Mouse (Mus musculus): ENCODE results near the gene Cemip. TPM values are rescaled to one million over a fixed set of nuclear protein-coding genes. Genes with fewer than 3 reads are reported as not detected.
A peak's percentile ranks its signal among the peaks of the same experiment; 100 is the strongest.

Gene Cemip
- total and polyA plus RNA-seq, 3 experiments: under 0.01 TPM; not detected in 2

DNA sequence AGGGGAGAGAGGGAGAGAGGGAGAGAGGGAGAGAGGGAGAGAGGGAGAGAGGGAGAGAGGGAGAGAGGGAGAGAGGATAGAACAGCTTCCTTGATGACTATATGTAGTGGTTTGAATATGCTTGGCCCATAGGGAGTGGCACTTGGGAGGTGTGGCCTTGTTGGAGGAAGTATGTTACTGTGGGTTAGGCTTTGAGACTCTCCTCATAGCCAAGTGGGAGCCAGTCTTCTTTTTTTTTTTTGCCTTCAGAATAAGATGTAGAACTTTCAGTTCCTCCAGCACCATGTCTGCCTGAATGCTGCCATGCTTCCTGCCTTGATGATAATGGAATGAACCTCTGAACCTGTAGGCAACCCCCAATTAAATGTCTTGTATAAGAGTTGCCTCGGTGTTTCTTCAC lies 16.3 kb upstream of the Cemip start:
- dilution Hi-C loops (cut with MboI; ENCODE audit: extremely low pct_ligation_motif_present, extremely low pct_unique_long_range_greater_than_20kb, low sequenced_read_pairs): no loop called here
- in situ Hi-C loops (cut with MboI; ENCODE audit: low pct_ligation_motif_present, low pct_unique_long_range_greater_than_20kb, low sequenced_read_pairs): no loop called here

DNA sequence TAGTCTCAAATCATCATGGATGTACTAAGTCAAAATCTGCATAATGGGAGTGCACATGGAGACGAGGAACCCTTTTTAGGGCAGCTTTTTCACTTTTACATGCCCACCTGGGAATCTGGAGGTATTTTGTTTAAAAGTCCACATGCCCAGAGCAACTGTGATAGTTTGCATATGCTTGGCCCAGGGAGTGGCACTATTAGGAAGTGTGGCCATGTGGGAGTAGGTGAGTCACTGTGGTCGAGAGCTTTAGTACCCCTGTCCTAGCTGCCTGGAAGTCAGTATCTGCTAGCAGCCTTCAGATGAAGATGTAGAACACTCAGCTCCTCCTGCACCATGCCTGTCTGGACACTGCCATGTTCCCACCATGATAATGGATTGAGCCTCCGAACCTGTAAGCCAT lies 14.4 kb upstream of the Cemip start:
- H3K4me3 ChIP-seq (replicated peaks in 1 of 3; ENCODE audit: low read depth in 2 of 3, low read length in 2 of 3, poor library complexity in 1 of 3): no peak overlapping the region
- H3K4me2 ChIP-seq (ENCODE audit: insufficient read depth, low read depth, poor library complexity, severe bottlenecking): no peak overlapping the region
- no peak overlapping the region for H3K9ac ChIP-seq (ENCODE audit: insufficient read depth, low read depth)
- TF ChIP-seq E2F4 (IDR thresholded peaks at IDR 0.05; ENCODE audit: insufficient replicate concordance, low read depth, low read length) (no peak), ZKSCAN1 (IDR thresholded peaks at IDR 0.05; ENCODE audit: borderline replicate concordance, low read depth, low read length) (no peak), RAD21 (IDR thresholded peaks at IDR 0.05; ENCODE audit: low read depth, low read length) (no peak), RCOR1 (conservative IDR thresholded peaks at IDR 0.05; ENCODE audit: low read depth, low read length) (no peak), MYC (IDR thresholded peaks at IDR 0.05; ENCODE audit: low read depth, low read length) (no peak), CHD1 (IDR thresholded peaks at IDR 0.05; ENCODE audit: low read depth, low read length) (no peak), UBTF (IDR thresholded peaks at IDR 0.05; ENCODE audit: low read depth, low read length) (no peak), ETS1 (conservative IDR thresholded peaks at IDR 0.05; ENCODE audit: low read depth, low read length) (no peak), IRF4 (IDR thresholded peaks at IDR 0.05; ENCODE audit: low read depth, low read length) (no peak), JUND (conservative IDR thresholded peaks at IDR 0.05; ENCODE audit: low read depth, low read length) (no peak), ELF1 (IDR thresholded peaks at IDR 0.05; ENCODE audit: low read depth, low read length) (no peak), TCF12 (IDR thresholded peaks at IDR 0.05; ENCODE audit: low read depth, low read length) (no peak), USF1 (IDR thresholded peaks at IDR 0.05; ENCODE audit: low read depth, low read length) (no peak), USF2 (conservative IDR thresholded peaks at IDR 0.05; ENCODE audit: low read depth, low read length) (no peak), NRF1 (IDR thresholded peaks at IDR 0.05; ENCODE audit: low read depth, low read length) (no peak), GABPA (IDR thresholded peaks at IDR 0.05; ENCODE audit: insufficient replicate concordance, low read depth, low read length) (no peak), TBP (conservative IDR thresholded peaks at IDR 0.05; ENCODE audit: low read depth, low read length) (no peak), NELFE (IDR thresholded peaks at IDR 0.05; ENCODE audit: low read depth, low read length) (no peak), SIN3A (IDR thresholded peaks at IDR 0.05; ENCODE audit: low read length) (no peak), EP300 (IDR thresholded peaks at IDR 0.05; ENCODE audit: low read length) (no peak)
- no peak for DNase-seq (ENCODE audit: extremely low read depth)
- dilution Hi-C loops (cut with MboI; ENCODE audit: extremely low pct_ligation_motif_present, extremely low pct_unique_long_range_greater_than_20kb, low sequenced_read_pairs) (no loop called here), in situ Hi-C loops (cut with MboI; ENCODE audit: low pct_ligation_motif_present, low pct_unique_long_range_greater_than_20kb, low sequenced_read_pairs) (no loop called here)
- no peak overlapping the region for H3K27ac ChIP-seq (ENCODE audit: insufficient read depth, low read depth)
- no peaks in the 10 kb centered on the region for H3K9me3 ChIP-seq (replicated peaks; ENCODE audit: low read length)
- peaks cover 9 to 48% of the 10 kb centered on the region in 2 experiments; a peak in 3 of 4 replicates for H3K4me1 ChIP-seq (ENCODE audit: control insufficient read depth in 1 of 2, insufficient read depth in 2 of 2)
- no peaks in the 10 kb centered on the region for H3K79me2 ChIP-seq (replicated peaks; ENCODE audit: control insufficient read depth, extremely low read depth, insufficient read depth, poor library complexity, severe bottlenecking)
- no peaks in the 10 kb centered on the region for H3K36me3 ChIP-seq (replicated peaks in 1 of 2; ENCODE audit: control insufficient read depth in 1 of 2, insufficient read depth in 1 of 2, low read length in 1 of 2)
- H3K27me3 ChIP-seq (replicated peaks): no peaks in the 10 kb centered on the region

More for the DNA sequence above, 16.3 kb upstream of the Cemip start:
- no peaks in the 10 kb centered on the region for H3K79me2 ChIP-seq (replicated peaks; ENCODE audit: control insufficient read depth, extremely low read depth, insufficient read depth, poor library complexity, severe bottlenecking)
- peaks cover 5 to 39% of the 10 kb centered on the region in 2 experiments; a peak in 2 of 4 replicates for H3K4me1 ChIP-seq (ENCODE audit: control insufficient read depth in 1 of 2, insufficient read depth in 2 of 2)
- no peaks in the 10 kb centered on the region for H3K27me3 ChIP-seq (replicated peaks)
- H3K36me3 ChIP-seq (replicated peaks in 1 of 2; ENCODE audit: control insufficient read depth in 1 of 2, insufficient read depth in 1 of 2, low read length in 1 of 2): peaks cover 0 to 5% of the 10 kb centered on the region in 2 experiments
- H3K9me3 ChIP-seq (replicated peaks; ENCODE audit: low read length): no peaks in the 10 kb centered on the region
- no peak overlapping the region for H3K27ac ChIP-seq (ENCODE audit: insufficient read depth, low read depth)
- DNase-seq (ENCODE audit: extremely low read depth): peak; percentile 66
- H3K4me3 ChIP-seq (replicated peaks in 1 of 3; ENCODE audit: low read depth in 2 of 3, low read length in 2 of 3, poor library complexity in 1 of 3): no peak overlapping the region
- H3K9ac ChIP-seq (ENCODE audit: insufficient read depth, low read depth): no peak overlapping the region
- peak overlapping the region; percentile 21; the same call in 1 of the 2 replicates for H3K4me2 ChIP-seq (ENCODE audit: insufficient read depth, low read depth, poor library complexity, severe bottlenecking)
- TF ChIP-seq PAX5 (IDR thresholded peaks at IDR 0.05; ENCODE audit: low read length): no peak
- no peak for TF ChIP-seq MAX (IDR thresholded peaks at IDR 0.05; ENCODE audit: low read length)
- no peak for TF ChIP-seq ZKSCAN1 (IDR thresholded peaks at IDR 0.05; ENCODE audit: borderline replicate concordance, low read depth, low read length)
- TF ChIP-seq ELF1 (IDR thresholded peaks at IDR 0.05; ENCODE audit: low read depth, low read length): no peak
- peak; percentile 88 for TF ChIP-seq ZNF384 (IDR thresholded peaks at IDR 0.05; ENCODE audit: low read depth, low read length)
- no peak for TF ChIP-seq CHD2 (IDR thresholded peaks at IDR 0.05; ENCODE audit: low read length)
- TF ChIP-seq GABPA (IDR thresholded peaks at IDR 0.05; ENCODE audit: insufficient replicate concordance, low read depth, low read length): no peak
- TF ChIP-seq USF1 (IDR thresholded peaks at IDR 0.05; ENCODE audit: low read depth, low read length): no peak
- TF ChIP-seq CTCF (conservative IDR thresholded peaks at IDR 0.05 in 1 of 2, IDR thresholded peaks at IDR 0.05 in 1 of 2; ENCODE audit: low read depth in 2 of 2, low read length in 2 of 2): no peak
- no peak for TF ChIP-seq BHLHE40 (IDR thresholded peaks at IDR 0.05; ENCODE audit: low read depth, low read length)
- no peak for TF ChIP-seq JUND (conservative IDR thresholded peaks at IDR 0.05; ENCODE audit: low read depth, low read length)
- peak; percentile 43; the same call in 1 of the 2 replicates for TF ChIP-seq MYC (IDR thresholded peaks at IDR 0.05; ENCODE audit: low read depth, low read length)
- TF ChIP-seq IRF4 (IDR thresholded peaks at IDR 0.05; ENCODE audit: low read depth, low read length): peak; percentile 58
- no peak for TF ChIP-seq TCF12 (IDR thresholded peaks at IDR 0.05; ENCODE audit: low read depth, low read length)
- no peak for TF ChIP-seq CHD1 (IDR thresholded peaks at IDR 0.05; ENCODE audit: low read depth, low read length)
- TF ChIP-seq UBTF (IDR thresholded peaks at IDR 0.05; ENCODE audit: low read depth, low read length): no peak
- TF ChIP-seq ETS1 (conservative IDR thresholded peaks at IDR 0.05; ENCODE audit: low read depth, low read length): no peak
- TF ChIP-seq E2F4 (IDR thresholded peaks at IDR 0.05; ENCODE audit: insufficient replicate concordance, low read depth, low read length): no peak
- no peak for TF ChIP-seq NELFE (IDR thresholded peaks at IDR 0.05; ENCODE audit: low read depth, low read length)
- TF ChIP-seq ZC3H11A (IDR thresholded peaks at IDR 0.05; ENCODE audit: low read depth, low read length): no peak
- no peak for TF ChIP-seq RCOR1 (conservative IDR thresholded peaks at IDR 0.05; ENCODE audit: low read depth, low read length)
- TF ChIP-seq ZMIZ1 (IDR thresholded peaks at IDR 0.05; ENCODE audit: low read depth, low read length): no peak
- no peak for TF ChIP-seq MXI1 (IDR thresholded peaks at IDR 0.05; ENCODE audit: low read depth, low read length)
- TF ChIP-seq KAT2A (IDR thresholded peaks at IDR 0.05; ENCODE audit: insufficient replicate concordance, low read length): no peak
- TF ChIP-seq HCFC1 (IDR thresholded peaks at IDR 0.05; ENCODE audit: low read depth, low read length): no peak
- TF ChIP-seq MAZ (IDR thresholded peaks at IDR 0.05; ENCODE audit: low read depth, low read length): no peak
- TF ChIP-seq JUN (IDR thresholded peaks at IDR 0.05; ENCODE audit: insufficient read depth, low read depth, low read length): no peak
- TF ChIP-seq SMC3 (IDR thresholded peaks at IDR 0.05; ENCODE audit: low read depth, low read length): no peak
- TF ChIP-seq EP300 (IDR thresholded peaks at IDR 0.05; ENCODE audit: low read length): peak; percentile 45; the same call in 1 of the 2 replicates
- no peak for TF ChIP-seq MEF2A (IDR thresholded peaks at IDR 0.05; ENCODE audit: borderline replicate concordance, low read depth, low read length)

Data from CH12.LX (cell line).